Mouse (Mus musculus) MEL (cell line): ENCODE data around the gene Actr1b. TPM values are rescaled to one million over a fixed set of nuclear protein-coding genes. Genes with fewer than 3 reads are reported as not detected.

Source experiments
- DNase-seq: peaks from one replicate; pipeline ENCODE4 v3.0.0; 2011; ENCODE audit warnings: low read depth, low spot score
- H3K27ac ChIP-seq: 2 replicates; pipeline ENCODE4 v1.5.1; 2012; ENCODE audit warnings: low read depth, mild to moderate bottlenecking, control low read depth, low read length, moderate library complexity; ENCODE audit not compliant: control insufficient read depth
- H3K27me3 ChIP-seq, 2 experiments: fragments of 150-350 bp in 1 of 2; sonication (generic) in 1 of 2; 2 replicates each; pipeline ENCODE4 v1.6.1; 2012; ENCODE audit warnings: low read length in 2 of 2, mild to moderate bottlenecking in 2 of 2, improper control_type of control experiment in 1 of 2, moderate library complexity in 1 of 2; ENCODE audit not compliant: insufficient read depth in 2 of 2, control insufficient read depth in 1 of 2
- H3K36me3 ChIP-seq, 2 experiments: 2 replicates each; pipeline ENCODE4 v1.6.1; 2012 to 2014; ENCODE audit warnings: low read length in 2 of 2, improper control_type of control experiment in 1 of 2, inconsistent platforms in 1 of 2, mild to moderate bottlenecking in 1 of 2; ENCODE audit not compliant: insufficient read depth in 2 of 2, control insufficient read depth in 1 of 2
- H3K4me1 ChIP-seq, 2 experiments: fragments of 150-350 bp in 1 of 2; sonication (generic) in 1 of 2; 2 replicates each; pipeline ENCODE4 v1.6.1; 2012; ENCODE audit warnings: low read length in 2 of 2, improper control_type of control experiment in 1 of 2, mild to moderate bottlenecking in 1 of 2; ENCODE audit not compliant: insufficient read depth in 2 of 2, control insufficient read depth in 1 of 2
- H3K4me3 ChIP-seq, 2 experiments: fragments of 150-350 bp in 1 of 2; sonication (generic) in 1 of 2; 2 replicates each; pipeline ENCODE4 v1.5.1; 2012; ENCODE audit warnings: low read depth in 2 of 2, low read length in 2 of 2, mild to moderate bottlenecking in 2 of 2, moderate library complexity in 2 of 2, control low read depth in 1 of 2, improper control_type of control experiment in 1 of 2; ENCODE audit not compliant: control insufficient read depth in 1 of 2, insufficient read depth in 1 of 2
- H3K79me2 ChIP-seq: 2 replicates; pipeline ENCODE4 v1.6.1; 2012; ENCODE audit warnings: mild to moderate bottlenecking, low read length, moderate library complexity; ENCODE audit not compliant: control insufficient read depth, poor library complexity, insufficient read depth
- H3K9ac ChIP-seq: 2 replicates; pipeline ENCODE4 v1.6.1; 2012; ENCODE audit warnings: low read depth, mild to moderate bottlenecking, control low read depth, low read length, moderate library complexity; ENCODE audit not compliant: control insufficient read depth, poor library complexity, severe bottlenecking
- H3K9me3 ChIP-seq: fragments of 150-350 bp; sonication (generic); replicated peaks from 2 replicates; pipeline ENCODE4 v1.6.1; 2012; ENCODE audit warnings: mild to moderate bottlenecking, low read length, improper control_type of control experiment, moderate library complexity; ENCODE audit not compliant: insufficient read depth
- CHD1 ChIP-seq: IDR thresholded peaks from 2 replicates; pipeline ENCODE4 v1.6.1; 2012; ENCODE audit warnings: low read depth, mild to moderate bottlenecking, inconsistent platforms, low read length, improper control_type of control experiment
- CTCF ChIP-seq, 3 experiments: IDR thresholded peaks in 2 of 3; conservative IDR thresholded peaks in 1 of 3; 2 replicates each; pipeline ENCODE4 v1.5.1; 2011 to 2012; ENCODE audit warnings: low read length in 3 of 3, low read depth in 2 of 3, mild to moderate bottlenecking in 2 of 3, improper control_type of control experiment in 1 of 3, inconsistent platforms in 1 of 3, mixed read lengths in 1 of 3, moderate library complexity in 1 of 3; ENCODE audit not compliant: control insufficient read depth in 1 of 3, insufficient read depth in 1 of 3, poor library complexity in 1 of 3, severe bottlenecking in 1 of 3
- ELF1 ChIP-seq: IDR thresholded peaks from 2 replicates; pipeline ENCODE4 v1.6.1; 2014; ENCODE audit warnings: low read depth, mild to moderate bottlenecking, inconsistent platforms, low read length, improper control_type of control experiment, moderate library complexity
- EP300 ChIP-seq, 2 experiments: IDR thresholded peaks; 2 replicates each; pipeline ENCODE4 v1.6.1; 2011; ENCODE audit warnings: improper control_type of control experiment in 2 of 2, low read length in 2 of 2, low read depth in 1 of 2, mild to moderate bottlenecking in 1 of 2
- ETS1 ChIP-seq: IDR thresholded peaks from 2 replicates; pipeline ENCODE4 v1.6.1; 2012; ENCODE audit warnings: low read depth, mild to moderate bottlenecking, inconsistent platforms, low read length, improper control_type of control experiment, moderate library complexity
- GATA1 ChIP-seq: IDR thresholded peaks from 2 replicates; pipeline ENCODE4 v1.6.1; 2011; ENCODE audit warnings: low read depth, low read length, improper control_type of control experiment
- HCFC1 ChIP-seq: IDR thresholded peaks from 2 replicates; pipeline ENCODE4 v1.6.1; 2012; ENCODE audit warnings: low read depth, mild to moderate bottlenecking, inconsistent platforms, low read length, improper control_type of control experiment, moderate library complexity
- JUND ChIP-seq: IDR thresholded peaks from 2 replicates; pipeline ENCODE4 v1.6.1; 2011; ENCODE audit warnings: low read depth, mild to moderate bottlenecking, improper control_type of control experiment, low read length
- KAT2A ChIP-seq: conservative IDR thresholded peaks from 2 replicates; pipeline ENCODE4 v1.6.1; 2012; ENCODE audit warnings: low read depth, low read length, improper control_type of control experiment, inconsistent platforms
- MAFK ChIP-seq: IDR thresholded peaks from 2 replicates; pipeline ENCODE4 v1.6.1; 2011; ENCODE audit warnings: low read depth, mild to moderate bottlenecking, low read length, improper control_type of control experiment, borderline replicate concordance
- MAZ ChIP-seq: IDR thresholded peaks from 2 replicates; pipeline ENCODE4 v1.6.1; 2012; ENCODE audit warnings: low read depth, mild to moderate bottlenecking, inconsistent platforms, low read length, improper control_type of control experiment
- MEF2A ChIP-seq: IDR thresholded peaks from 2 replicates; pipeline ENCODE4 v1.6.1; 2014; ENCODE audit warnings: low read depth, mild to moderate bottlenecking, inconsistent platforms, low read length, improper control_type of control experiment; ENCODE audit not compliant: poor library complexity, insufficient replicate concordance, severe bottlenecking; ENCODE audit errors: extremely low read depth
- MXI1 ChIP-seq: IDR thresholded peaks from 2 replicates; pipeline ENCODE4 v1.6.1; 2011; ENCODE audit warnings: mild to moderate bottlenecking, low read depth, low read length, improper control_type of control experiment
- POLR2A ChIP-seq, 2 experiments: IDR thresholded peaks; 2 replicates each; pipeline ENCODE4 v1.6.1; 2011 to 2012; ENCODE audit warnings: low read length in 2 of 2, mild to moderate bottlenecking in 2 of 2, control low read depth in 1 of 2, improper control_type of control experiment in 1 of 2, low read depth in 1 of 2, moderate library complexity in 1 of 2; ENCODE audit not compliant: control insufficient read depth in 1 of 2, insufficient read depth in 1 of 2, poor library complexity in 1 of 2
- POLR2AphosphoS5 ChIP-seq: IDR thresholded peaks from 2 replicates; pipeline ENCODE4 v1.6.1; 2012; ENCODE audit warnings: low read depth, borderline replicate concordance, mild to moderate bottlenecking, inconsistent platforms, low read length, moderate library complexity, mixed read lengths
- RAD21 ChIP-seq: IDR thresholded peaks from 2 replicates; pipeline ENCODE4 v1.6.1; 2011; ENCODE audit warnings: mild to moderate bottlenecking, low read depth, low read length, improper control_type of control experiment
- SIN3A ChIP-seq: IDR thresholded peaks from 2 replicates; pipeline ENCODE4 v1.6.1; 2012; ENCODE audit warnings: low read length, improper control_type of control experiment, inconsistent platforms
- SMC3 ChIP-seq: IDR thresholded peaks from 2 replicates; pipeline ENCODE4 v1.6.1; 2011; ENCODE audit warnings: low read depth, low read length, improper control_type of control experiment
- TAL1 ChIP-seq: IDR thresholded peaks from 2 replicates; pipeline ENCODE4 v1.6.1; 2012; ENCODE audit warnings: mild to moderate bottlenecking, inconsistent platforms, low read length, moderate library complexity, mixed read lengths
- TCF12 ChIP-seq: IDR thresholded peaks from 2 replicates; pipeline ENCODE4 v1.6.1; 2014; ENCODE audit warnings: low read depth, mild to moderate bottlenecking, inconsistent platforms, low read length, improper control_type of control experiment, moderate library complexity
- USF1 ChIP-seq: IDR thresholded peaks from 2 replicates; pipeline ENCODE4 v1.6.1; 2014; ENCODE audit warnings: low read depth, mild to moderate bottlenecking, inconsistent platforms, low read length, improper control_type of control experiment, moderate library complexity
- USF2 ChIP-seq, 2 experiments: IDR thresholded peaks; 2 replicates each; pipeline ENCODE4 v1.6.1; 2011 to 2012; ENCODE audit warnings: improper control_type of control experiment in 2 of 2, low read length in 2 of 2, borderline replicate concordance in 1 of 2, inconsistent platforms in 1 of 2, low read depth in 1 of 2, mild to moderate bottlenecking in 1 of 2; ENCODE audit not compliant: insufficient read depth in 1 of 2
- ZC3H11A ChIP-seq: IDR thresholded peaks from 2 replicates; pipeline ENCODE4 v1.6.1; 2012; ENCODE audit warnings: low read depth, mild to moderate bottlenecking, inconsistent platforms, low read length, improper control_type of control experiment
- ZMIZ1 ChIP-seq: IDR thresholded peaks from 2 replicates; pipeline ENCODE4 v1.6.1; 2012; ENCODE audit warnings: low read depth, mild to moderate bottlenecking, inconsistent platforms, low read length, improper control_type of control experiment, moderate library complexity
- polyA plus RNA-seq, 2 experiments: library from polyadenylated mRNA; stranded (reverse) in 1 of 2; unstranded in 1 of 2; fragments of >175 nt in 1 of 2; fragments of >200 nt in 1 of 2; gene quantifications; 2 replicates each; pipeline versions ENCODE4 v1.2.1 to v1.2.4; 2012; ENCODE audit warnings: low replicate concordance in 2 of 2, low read depth in 1 of 2; ENCODE audit not compliant: insufficient read length in 2 of 2, insufficient read depth in 1 of 2, missing spikeins in 1 of 2
- total RNA-seq: library from RNA; depleted of rRNA; stranded (reverse); fragments of 300-350 nt; gene quantifications from 2 replicates; pipeline ENCODE4 v1.2.3, GENCODE M21; 2012

Gene Actr1b
- total and polyA plus RNA-seq, 3 experiments: 86.1 to 106 TPM; not detected in 1

- peak overlapping the region in 1 of 2 experiments; percentile 35; a peak in 1 of 4 replicates for H3K4me3 ChIP-seq
- DNase-seq: peak; percentile 52
- TF ChIP-seq GATA1: peak; percentile 86
- TF ChIP-seq KAT2A: no peak
- peak; percentile 70 to 88 for TF ChIP-seq EP300 (IDR thresholded peaks at IDR 0.05; ENCODE audit: low read depth in 1 of 2, low read length in 2 of 2)
- TF ChIP-seq USF2 (IDR thresholded peaks at IDR 0.05; ENCODE audit: borderline replicate concordance in 1 of 2, insufficient read depth in 1 of 2, low read depth in 1 of 2, low read length in 2 of 2): no peak
- no peak for TF ChIP-seq CHD1
- peak; percentile 93 for TF ChIP-seq TCF12
- no peak for TF ChIP-seq MXI1
- peak; percentile 77; the same call in 1 of the 2 replicates for TF ChIP-seq ETS1
- peak; percentile 58 for TF ChIP-seq SMC3
- TF ChIP-seq TAL1: no peak
- TF ChIP-seq ZC3H11A: 0 out of 2 replicates have a peak, but pooled peaks have one; percentile 10
- peak; percentile 27 for TF ChIP-seq RAD21
- peak; percentile 14; the same call in 1 of the 2 replicates for TF ChIP-seq MEF2A
- TF ChIP-seq SIN3A: peak; percentile 46; the same call in 1 of the 2 replicates
- TF ChIP-seq CTCF (IDR thresholded peaks at IDR 0.05 in 2 of 3, conservative IDR thresholded peaks at IDR 0.05 in 1 of 3; ENCODE audit: control insufficient read depth in 1 of 3, insufficient read depth in 1 of 3, low read depth in 2 of 3, low read length in 3 of 3, poor library complexity in 1 of 3, severe bottlenecking in 1 of 3): peak; percentile 24 to 57 (median 24); a peak in 4 of 6 replicates
- TF ChIP-seq USF1: no peak
- 0 out of 2 replicates have a peak, but pooled peaks have one; percentile 40 for TF ChIP-seq MAZ
- H3K27ac ChIP-seq: peak overlapping the region; percentile 53; the same call in 1 of the 2 replicates
- H3K9ac ChIP-seq: no peak overlapping the region
- no peaks in the 10 kb centered on the region for H3K79me2 ChIP-seq
- H3K27me3 ChIP-seq: no peaks in the 10 kb centered on the region
- peaks cover 13 to 19% of the 10 kb centered on the region in 2 experiments; a peak in 3 of 4 replicates for H3K4me1 ChIP-seq
- H3K9me3 ChIP-seq: no peaks in the 10 kb centered on the region
- H3K36me3 ChIP-seq: peaks cover 0 to 13% of the 10 kb centered on the region in 2 experiments; a peak in 2 of 4 replicates
These were observed 49.8 kb downstream of the Actr1b start for GRCm38 (mm10) chr1:36664457-36664856.

- TF ChIP-seq TAL1 (no peak), POLR2AphosphoS5 (no peak), POLR2A (IDR thresholded peaks at IDR 0.05; ENCODE audit: control insufficient read depth in 1 of 2, insufficient read depth in 1 of 2, low read depth in 1 of 2, low read length in 2 of 2, poor library complexity in 1 of 2) (no peak), MAFK (no peak), USF1 (no peak), HCFC1 (no peak), CHD1 (no peak), USF2 (IDR thresholded peaks at IDR 0.05; ENCODE audit: borderline replicate concordance in 1 of 2, insufficient read depth in 1 of 2, low read depth in 1 of 2, low read length in 2 of 2) (no peak), ELF1 (no peak), ZC3H11A (no peak), ZMIZ1 (no peak), JUND (no peak)
- Histone ChIP-seq H3K27me3 (no peaks in the 10 kb centered on the region), H3K4me3 (peak overlapping the region in 1 of 2 experiments; percentile 8; a peak in 2 of 4 replicates), H3K9me3 (no peaks in the 10 kb centered on the region), H3K36me3 (peaks cover 0 to 25% of the 10 kb centered on the region in 2 experiments; a peak in 2 of 4 replicates), H3K27ac (peak overlapping the region; percentile 72), H3K4me1 (peaks cover 20 to 29% of the 10 kb centered on the region in 2 experiments), H3K79me2 (no peaks in the 10 kb centered on the region), H3K9ac (peak overlapping the region; percentile 26; the same call in 1 of the 2 replicates)
- DNase-seq: peak; percentile 41
These were observed 55.4 kb downstream of the Actr1b start for GRCm38 (mm10) chr1:36658621-36659399.
